Mouse (Mus musculus) heart, embryonic 14.5 days (tissue): Measurements from ENCODE around the gene Gm20219. TPM values are rescaled to one million over a fixed set of nuclear protein-coding genes. Genes with fewer than 3 reads are reported as not detected.

Experiments used
- ATAC-seq: fragments of 200-750 bp; cut with Nextera tagmentation; 2 replicates; pipeline ENCODE4 v1.8.0; 2017; ENCODE audit warnings: low read depth, moderate TSS enrichment; ENCODE audit not compliant: insufficient number of reproducible peaks, insufficient read depth, low FRiP score
- H3K27ac ChIP-seq, 2 experiments: fragments of 200-500 bp in 1 of 2; fragments of 300-500 bp in 1 of 2; sonication (generic) in 1 of 2; replicated peaks in 1 of 2; 2 replicates each; pipeline ENCODE4 v1.5.1; 2012 to 2014; ENCODE audit warnings: low read depth in 2 of 2, low read length in 2 of 2, control low read depth in 1 of 2, mild to moderate bottlenecking in 1 of 2, mixed read lengths in 1 of 2; ENCODE audit not compliant: control insufficient read depth in 1 of 2, insufficient read depth in 1 of 2
- H3K27me3 ChIP-seq: fragments of 300-500 bp; sonication (generic); 2 replicates; pipeline ENCODE4 v1.6.1; 2014; ENCODE audit warnings: mild to moderate bottlenecking, low read length, control low read depth; ENCODE audit not compliant: control insufficient read depth, insufficient read depth
- H3K36me3 ChIP-seq: fragments of 300-500 bp; sonication (generic); 2 replicates; pipeline ENCODE4 v1.6.1; 2014; ENCODE audit warnings: mild to moderate bottlenecking, control low read depth, low read length, mixed read lengths; ENCODE audit not compliant: control insufficient read depth, insufficient read depth
- H3K4me1 ChIP-seq, 2 experiments: fragments of 200-500 bp in 1 of 2; fragments of 300-500 bp in 1 of 2; sonication (generic) in 1 of 2; 2 replicates each; pipeline ENCODE4 v1.6.1; 2012 to 2014; ENCODE audit warnings: low read length in 2 of 2, control low read depth in 1 of 2, mixed read lengths in 1 of 2; ENCODE audit not compliant: control insufficient read depth in 2 of 2, insufficient read depth in 2 of 2
- H3K4me2 ChIP-seq: fragments of 300-500 bp; sonication (generic); 2 replicates; pipeline ENCODE4 v1.6.1; 2014; ENCODE audit warnings: mild to moderate bottlenecking, low read length
- H3K4me3 ChIP-seq, 2 experiments: fragments of 200-500 bp in 1 of 2; fragments of 300-500 bp in 1 of 2; sonication (generic) in 1 of 2; 2 replicates each; pipeline ENCODE4 v1.5.1; 2012 to 2014; ENCODE audit warnings: low read length in 2 of 2, mild to moderate bottlenecking in 2 of 2, control low read depth in 1 of 2, low read depth in 1 of 2, moderate library complexity in 1 of 2; ENCODE audit not compliant: control insufficient read depth in 1 of 2, insufficient read depth in 1 of 2
- H3K9ac ChIP-seq: fragments of 300-500 bp; sonication (generic); 2 replicates; pipeline ENCODE4 v1.6.1; 2014; ENCODE audit warnings: mild to moderate bottlenecking, low read length
- H3K9me3 ChIP-seq: fragments of 300-500 bp; sonication (generic); 2 replicates; pipeline ENCODE4 v1.6.1; 2016; ENCODE audit warnings: low read length, control low read depth; ENCODE audit not compliant: control insufficient read depth
- WGBS: fragments of 180-500 bp; shearing (Covaris S2); extraction: QIAGEN DNeasy Blood & Tissue Kit; methylation state at CpG from one replicate; pipeline ENCODE4 v1.1.7; 2014; 5-methylcytosine and 5-hydroxymethylcytosine counted together
- polyA plus RNA-seq: library from polyadenylated mRNA; unstranded; fragments of >200 nt; fragmentation: Nextera tagmentation; extraction: Ambion mirVana; gene quantifications from 2 replicates; pipeline ENCODE4 v1.2.1, GENCODE M21; 2014

The Gm20219 gene
- polyA plus RNA-seq, 1 experiment from 2014 or later, result 0.58 TPM

DNA sequence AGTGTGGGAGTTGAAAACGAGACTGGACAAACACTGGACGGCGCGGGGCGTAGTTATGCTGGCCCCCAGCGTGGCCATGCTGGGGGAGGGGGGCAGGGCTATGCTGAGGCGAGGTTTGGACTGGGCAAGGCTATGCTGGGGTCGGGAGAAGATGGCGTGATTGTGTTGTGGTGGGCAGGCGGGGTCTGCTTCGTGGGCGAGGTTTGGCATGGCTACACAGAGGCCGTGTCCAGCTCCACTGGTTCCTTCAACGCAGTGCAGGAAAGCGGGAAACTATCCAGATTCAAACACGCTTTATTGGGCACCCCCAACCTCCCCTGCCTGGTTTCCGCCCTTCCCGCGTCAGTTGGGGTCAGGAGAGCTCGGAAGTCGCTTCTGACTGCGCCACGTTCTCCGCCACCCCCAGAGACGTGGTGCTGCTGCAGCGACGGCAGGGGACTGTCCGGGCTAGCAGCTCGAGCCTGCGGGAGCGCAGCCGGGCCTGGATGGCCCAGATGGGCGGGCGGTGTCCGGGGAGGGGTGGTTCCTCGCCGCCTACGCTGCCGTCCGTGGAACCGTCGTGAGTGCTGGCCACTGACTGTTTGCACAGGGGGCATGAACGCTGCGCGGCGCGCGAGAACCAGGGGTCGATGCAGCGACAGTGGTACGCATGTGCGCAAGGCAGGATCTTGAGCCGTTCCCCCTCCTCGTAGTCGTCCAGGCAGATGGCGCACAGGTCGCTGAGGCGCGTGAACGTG is 43.0 kb downstream of the Gm20219 start:
- Histone ChIP-seq H3K4me2 (peak overlapping the region; percentile 53), H3K36me3 (no peaks in the 10 kb centered on the region), H3K4me3 (peak overlapping the region in 1 of 2 experiments; percentile 29; a peak in 3 of 4 replicates), H3K27me3 (peaks cover 75% of the 10 kb centered on the region), H3K9me3 (0 out of 2 replicates have a peak, but pooled peaks cover 6% of the 10 kb centered on the region), H3K27ac (no peak overlapping the region), H3K4me1 (peaks cover 2 to 7% of the 10 kb centered on the region in 2 experiments; a peak in 2 of 4 replicates), H3K9ac (no peak overlapping the region)
- WGBS, result 7% methylated on average over 58 of the region's 60 CpGs
- ATAC-seq, result no peak

DNA sequence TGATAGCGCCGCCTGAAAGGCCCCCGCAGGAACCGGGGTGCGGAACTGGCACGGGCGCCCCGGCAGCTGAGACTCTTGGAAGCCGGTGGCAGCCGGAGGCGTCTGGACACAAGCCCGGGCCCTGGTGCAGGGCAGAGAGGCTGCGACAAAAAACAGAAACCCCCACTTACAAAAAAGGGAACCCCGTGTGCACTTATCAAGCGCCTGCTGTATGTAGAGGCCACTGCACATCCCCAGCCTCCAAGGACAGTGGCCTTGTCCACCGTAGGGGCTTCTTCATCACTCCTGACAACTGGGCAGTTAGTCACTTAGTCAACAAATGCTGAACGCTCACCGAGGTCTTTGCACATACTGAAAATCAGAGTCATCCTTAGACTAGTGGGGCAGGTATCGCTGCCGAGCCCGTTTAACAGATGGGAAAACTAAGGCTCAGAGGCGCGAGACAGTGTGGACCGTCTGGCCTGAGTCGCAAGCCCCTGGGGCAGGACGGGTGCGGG is 43.7 kb downstream of the Gm20219 start:
- peak overlapping the region in 1 of 2 experiments; percentile 29; a peak in 2 of 4 replicates for H3K4me3 ChIP-seq
- H3K36me3 ChIP-seq, result no peaks in the 10 kb centered on the region
- H3K9ac ChIP-seq, result no peak overlapping the region
- H3K4me1 ChIP-seq, result peaks cover 2 to 3% of the 10 kb centered on the region in 2 experiments; a peak in 2 of 4 replicates
- 0 out of 2 replicates have a peak, but pooled peaks cover 6% of the 10 kb centered on the region for H3K9me3 ChIP-seq
- H3K27ac ChIP-seq, result no peak overlapping the region
- no peak for ATAC-seq
- H3K4me2 ChIP-seq, result peak overlapping the region; percentile 53; the same call in 1 of the 2 replicates
- WGBS, result 21% methylated on average over 27 of the region's 27 CpGs
- H3K27me3 ChIP-seq, result peaks cover 71% of the 10 kb centered on the region

DNA sequence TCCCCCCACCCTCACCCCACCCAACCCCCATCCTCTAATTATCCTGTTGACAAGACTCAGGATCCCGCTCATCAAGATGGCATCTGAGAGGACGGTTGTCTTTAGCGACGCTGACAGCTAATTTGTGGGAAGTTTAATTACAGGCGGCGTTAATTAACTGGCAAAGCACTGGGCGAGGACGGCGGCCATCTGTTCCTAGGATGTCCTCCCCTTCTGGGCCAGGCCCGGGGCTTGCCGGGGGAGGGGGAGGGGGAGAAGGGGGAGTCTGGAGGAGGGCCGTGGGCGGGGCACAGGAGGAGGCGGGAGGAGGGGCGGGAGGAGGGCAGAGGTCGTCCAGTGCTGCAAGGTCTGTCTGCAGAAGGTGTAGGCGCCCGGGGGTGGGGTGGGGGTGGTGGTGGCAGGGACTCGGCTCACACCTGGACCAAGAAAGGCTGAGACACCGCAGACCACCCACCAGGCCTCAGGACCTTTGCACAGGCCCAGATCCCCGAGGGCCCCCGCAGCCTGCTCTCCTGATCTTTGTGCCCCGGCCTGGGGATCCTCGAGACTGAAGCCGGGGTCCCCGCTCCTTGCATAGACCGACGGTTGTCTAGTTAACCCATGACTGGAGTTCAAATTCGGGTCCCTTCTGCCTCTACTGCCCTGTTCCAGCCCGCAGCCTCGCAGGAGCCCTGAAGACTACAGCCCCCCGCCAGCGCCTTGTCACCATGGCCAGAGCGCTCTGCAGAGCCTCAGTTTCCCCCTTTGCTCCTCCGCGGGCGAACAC is 44.3 kb downstream of the Gm20219 start:
- no peak for ATAC-seq
- H3K4me3 ChIP-seq, result peak overlapping the region in 1 of 2 experiments; percentile 9; a peak in 1 of 4 replicates
- no peaks in the 10 kb centered on the region for H3K36me3 ChIP-seq
- WGBS, result 7% methylated on average over 30 of the region's 37 CpGs
- H3K9ac ChIP-seq, result no peak overlapping the region
- peaks cover 2 to 3% of the 10 kb centered on the region in 2 experiments; a peak in 2 of 4 replicates for H3K4me1 ChIP-seq
- H3K4me2 ChIP-seq, result no peak overlapping the region
- no peak overlapping the region for H3K27ac ChIP-seq
- H3K9me3 ChIP-seq, result 0 out of 2 replicates have a peak, but pooled peaks cover 6% of the 10 kb centered on the region
- H3K27me3 ChIP-seq, result peaks cover 65% of the 10 kb centered on the region

DNA sequence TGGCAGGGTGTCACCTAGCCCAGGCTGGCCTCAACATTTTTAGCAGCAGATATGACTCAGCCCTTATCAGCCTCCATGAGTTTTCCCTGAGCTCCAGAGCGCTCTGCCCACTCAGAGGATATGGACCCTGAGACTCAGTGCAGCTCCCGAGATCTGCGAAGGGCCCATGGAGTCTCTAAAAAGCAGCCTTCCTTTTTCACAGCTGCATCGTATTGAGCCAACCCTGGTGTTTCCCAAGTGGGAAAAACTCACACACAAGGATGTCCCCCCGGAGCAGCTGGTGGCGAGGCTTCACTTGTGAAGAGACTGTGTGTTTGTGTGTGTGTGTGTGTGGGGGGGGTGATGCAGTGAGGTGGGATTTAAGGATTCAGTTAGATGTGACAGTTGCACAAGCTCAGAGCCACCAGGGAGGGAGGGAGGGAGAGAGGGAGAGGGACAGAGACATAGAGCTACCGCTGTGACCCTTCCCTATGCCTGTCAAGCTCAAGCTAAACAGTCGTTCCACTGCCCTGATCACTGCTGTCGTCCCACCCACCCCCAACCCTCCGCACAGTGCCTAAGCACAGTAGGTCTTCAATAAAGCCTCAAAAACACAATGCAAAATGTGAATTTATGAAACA is 45.1 kb downstream of the Gm20219 start:
- Histone ChIP-seq H3K4me3 (no peak overlapping the region), H3K27ac (no peak overlapping the region), H3K36me3 (no peaks in the 10 kb centered on the region), H3K27me3 (peaks cover 57% of the 10 kb centered on the region), H3K4me2 (no peak overlapping the region), H3K9ac (no peak overlapping the region), H3K9me3 (0 out of 2 replicates have a peak, but pooled peaks cover 6% of the 10 kb centered on the region), H3K4me1 (peaks cover 2 to 3% of the 10 kb centered on the region in 2 experiments; a peak in 2 of 4 replicates)
- WGBS, result 42% methylated on average over 10 of the region's 10 CpGs
- ATAC-seq, result no peak

DNA sequence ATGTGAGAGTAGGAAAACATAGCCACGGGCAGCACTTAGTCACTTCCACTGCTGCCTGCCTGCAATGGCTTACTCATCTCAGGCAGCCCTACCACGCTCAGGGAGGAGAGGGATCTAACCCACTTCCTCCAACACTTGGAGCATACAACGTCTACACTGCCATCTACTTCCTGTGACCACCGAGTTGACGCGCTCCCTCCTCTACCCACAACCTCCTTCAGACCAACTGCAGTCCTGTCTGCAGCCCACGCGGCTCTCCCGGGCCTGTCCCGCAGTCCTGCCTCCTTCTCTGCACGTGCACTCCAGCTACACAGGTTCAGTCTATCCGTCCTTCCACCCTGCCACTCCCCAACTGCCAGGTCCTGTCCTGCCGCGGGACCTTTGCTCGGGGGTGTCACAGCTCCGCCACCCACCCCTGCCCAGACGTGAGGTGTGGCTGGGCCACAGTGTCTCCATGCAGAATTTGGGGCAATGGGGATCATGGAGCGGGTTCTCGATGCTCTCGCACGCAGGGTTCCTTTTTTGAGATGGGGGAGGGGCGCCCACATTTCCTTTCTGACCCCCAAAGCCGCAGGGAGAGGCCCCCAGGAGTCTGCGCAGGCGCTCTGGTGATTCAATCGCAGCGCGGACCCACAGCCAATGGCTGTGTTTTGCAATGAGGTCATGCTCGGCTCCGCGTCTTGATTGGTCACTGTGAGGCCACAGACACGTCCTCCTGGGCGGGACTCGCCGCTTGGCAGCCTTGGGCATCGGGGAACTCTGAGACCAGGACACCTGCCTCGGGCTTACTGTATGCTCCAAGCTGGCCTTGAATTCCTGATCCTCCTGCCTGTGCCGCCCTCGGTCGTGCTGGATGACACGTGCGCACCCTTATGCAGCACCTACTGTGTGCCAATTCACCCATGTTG is 46.8 kb downstream of the Gm20219 start:
- Histone ChIP-seq H3K9ac (peak overlapping the region; percentile 88), H3K36me3 (no peaks in the 10 kb centered on the region), H3K9me3 (0 out of 2 replicates have a peak, but pooled peaks cover 6% of the 10 kb centered on the region), H3K27me3 (peaks cover 43% of the 10 kb centered on the region), H3K4me2 (peak overlapping the region; percentile 99), H3K4me3 (peak overlapping the region; percentile 69 to 73), H3K27ac (peak overlapping the region; percentile 51 to 89), H3K4me1 (peaks cover 2 to 3% of the 10 kb centered on the region in 2 experiments; a peak in 2 of 4 replicates)
- peak; percentile 94 for ATAC-seq
- under 1% methylated on average over 42 of the region's 42 CpGs for WGBS

DNA sequence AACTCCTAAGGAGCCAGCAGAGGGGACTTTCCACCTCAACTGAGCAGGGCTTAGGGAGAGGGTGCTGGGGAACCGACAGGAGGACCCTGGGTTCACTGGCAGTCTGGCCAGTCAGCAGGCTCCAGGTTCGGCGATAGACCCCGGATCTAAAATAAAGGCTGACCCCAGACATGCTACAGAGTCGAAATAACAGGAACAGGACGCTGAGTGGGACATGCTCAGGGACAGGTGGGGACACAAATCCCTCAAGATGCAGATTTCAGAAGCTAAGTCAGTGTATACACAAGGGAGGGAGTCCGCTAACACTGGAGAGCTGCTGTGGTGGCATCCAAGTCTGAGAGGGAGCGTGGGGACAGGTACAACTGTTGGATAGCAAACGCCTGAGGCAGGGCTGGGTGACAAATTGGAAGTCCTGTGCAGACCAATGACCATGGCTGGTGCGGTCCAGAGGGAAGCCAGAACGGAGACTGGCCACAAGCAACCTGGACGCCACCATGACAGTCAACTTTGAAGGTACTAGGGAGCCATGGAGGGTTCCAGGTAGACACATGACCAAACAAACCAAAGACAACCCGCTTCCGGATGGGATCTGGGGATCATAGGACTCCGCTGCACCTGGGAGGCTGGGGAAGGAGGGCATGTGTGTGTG is 47.6 kb downstream of the Gm20219 start:
- Histone ChIP-seq H3K4me2 (peak overlapping the region; percentile 99), H3K36me3 (no peaks in the 10 kb centered on the region), H3K9ac (peak overlapping the region; percentile 88), H3K27me3 (peaks cover 34% of the 10 kb centered on the region), H3K4me1 (peaks cover 2 to 3% of the 10 kb centered on the region in 2 experiments; a peak in 2 of 4 replicates), H3K27ac (peak overlapping the region in 1 of 2 experiments; percentile 89; a peak in 1 of 4 replicates), H3K4me3 (peak overlapping the region; percentile 69 to 73), H3K9me3 (no peaks in the 10 kb centered on the region)
- 53% methylated on average over 15 of the region's 15 CpGs for WGBS
- no peak for ATAC-seq
